Comparison of ENCODE assay signal across 18 mouse cellular contexts in the genomic region with DNA sequence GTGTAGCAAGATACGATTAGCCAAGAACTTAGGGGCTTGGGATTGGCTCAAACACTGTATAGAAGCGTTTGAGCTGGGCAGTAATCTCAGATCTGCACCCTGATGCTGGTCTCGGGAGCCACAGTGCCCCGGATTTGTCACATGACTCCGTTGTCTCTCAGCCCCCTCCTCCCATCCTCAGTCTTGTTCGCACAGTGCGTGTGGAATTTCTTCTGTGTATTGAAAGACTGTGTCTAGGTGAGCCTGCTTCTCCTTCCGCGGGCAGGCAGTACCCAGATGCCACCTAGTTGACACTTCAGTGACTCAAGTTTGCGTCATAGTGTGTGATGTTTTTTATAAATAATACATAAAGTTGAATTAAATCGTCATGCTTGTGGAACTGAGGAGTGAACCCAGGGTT.
DNase-seq lines count a peak whose midpoint lies in the region; ATAC-seq lines count a peak whose summit lies in the region.
"Had no signal": no experiment of that assay in that cellular context is flagged by ENCODE, and none has a peak within 500 bp of the region (broad histone marks: within the 10 kb centered on the region; RNA-seq: fewer than 3 reads in every experiment).

No protein-coding gene starts in this region.

- DNase-seq in hindbrain, embryonic 10.5 days (ENCODE audit: low spot score) = no peak
- DNase-seq in midbrain, embryonic 10.5 days (ENCODE audit: low spot score) = no peak
- DNase-seq in hindbrain, embryonic 14.5 days (ENCODE audit: low spot score) = no peak
- no peak for DNase-seq in adrenal gland, adult 18-20 months (ENCODE audit: low spot score in 2 of 2)
- DNase-seq in layer of hippocampus, postnatal 36 days = no peak
- DNase-seq: adrenal gland, postnatal 10 days; cerebellum, adult 11 months; cerebellum, adult 9-10 months; cerebellum, postnatal 36 days; gastrocnemius, adult 2 months; gastrocnemius, postnatal 25 days; heart, postnatal 10 days; heart, postnatal 4 days had no signal

- H3K4me2 ChIP-seq in hindbrain, embryonic 12.5 days (replicated peaks) = no peak overlapping the region
- H3K4me2 ChIP-seq in midbrain, embryonic 15.5 days = no peak overlapping the region
- H3K4me2 ChIP-seq in hindbrain, embryonic 14.5 days (replicated peaks) = no peak overlapping the region
- H3K4me2 ChIP-seq: embryonic facial prominence, embryonic 13.5 days had no signal

- peaks cover 26% of the 10 kb centered on the region for H3K36me3 ChIP-seq in hindbrain, embryonic 12.5 days
- H3K36me3 ChIP-seq in hindbrain, embryonic 10.5 days = peaks cover 32% of the 10 kb centered on the region
- H3K36me3 ChIP-seq in midbrain, embryonic 15.5 days (replicated peaks) = peaks cover 16% of the 10 kb centered on the region; the same call in 1 of the 2 replicates
- peaks cover 35% of the 10 kb centered on the region for H3K36me3 ChIP-seq in midbrain, embryonic 10.5 days
- H3K36me3 ChIP-seq in hindbrain, embryonic 14.5 days (replicated peaks; ENCODE audit: control insufficient read depth, insufficient read depth) = peaks cover 10% of the 10 kb centered on the region

- H3K27me3 ChIP-seq in hindbrain, embryonic 12.5 days = no peaks in the 10 kb centered on the region
- H3K27me3 ChIP-seq in hindbrain, embryonic 10.5 days (ENCODE audit: insufficient read depth, poor library complexity, severe bottlenecking) = no peaks in the 10 kb centered on the region
- no peaks in the 10 kb centered on the region for H3K27me3 ChIP-seq in midbrain, embryonic 15.5 days (replicated peaks)
- no peaks in the 10 kb centered on the region for H3K27me3 ChIP-seq in midbrain, embryonic 10.5 days (ENCODE audit: low read depth, poor library complexity, severe bottlenecking)
- H3K27me3 ChIP-seq in hindbrain, embryonic 14.5 days (ENCODE audit: control insufficient read depth, insufficient read depth, low read length) = no peaks in the 10 kb centered on the region
- H3K27me3 ChIP-seq: embryonic facial prominence, embryonic 13.5 days had no signal

- peak; percentile 55 for ATAC-seq in hindbrain, embryonic 12.5 days (ENCODE audit: low FRiP score)
- 0 out of 2 replicates have a peak, but pooled peaks have one; percentile 30 for ATAC-seq in midbrain, embryonic 15.5 days (replicated peaks)
- ATAC-seq in hindbrain, embryonic 14.5 days (ENCODE audit: low FRiP score) = peak; percentile 57; the same call in 1 of the 2 replicates
- ATAC-seq: forebrain, embryonic 14.5 days; intestine, embryonic 16.5 days had no signal

- H3K9me3 ChIP-seq in hindbrain, embryonic 12.5 days (replicated peaks) = peaks cover 25% of the 10 kb centered on the region
- H3K9me3 ChIP-seq in hindbrain, embryonic 10.5 days = peaks cover 20% of the 10 kb centered on the region
- H3K9me3 ChIP-seq in midbrain, embryonic 15.5 days = no peaks in the 10 kb centered on the region
- peaks cover 23% of the 10 kb centered on the region for H3K9me3 ChIP-seq in midbrain, embryonic 10.5 days (replicated peaks)
- peaks cover 17% of the 10 kb centered on the region for H3K9me3 ChIP-seq in hindbrain, embryonic 14.5 days (ENCODE audit: control insufficient read depth, low read length)

- WGBS in hindbrain, embryonic 12.5 days = 78% methylated on average over 11 of the region's 11 CpGs
- WGBS in hindbrain, embryonic 10.5 days = 88% methylated on average over 11 of the region's 11 CpGs
- 85% methylated on average over 11 of the region's 11 CpGs for WGBS in midbrain, embryonic 15.5 days
- WGBS in midbrain, embryonic 10.5 days = 90% methylated on average over 11 of the region's 11 CpGs
- WGBS in hindbrain, embryonic 14.5 days = 81% methylated on average over 11 of the region's 11 CpGs

- no peak overlapping the region for H3K4me3 ChIP-seq in hindbrain, embryonic 12.5 days
- no peak overlapping the region for H3K4me3 ChIP-seq in hindbrain, embryonic 10.5 days
- H3K4me3 ChIP-seq in midbrain, embryonic 15.5 days = no peak overlapping the region
- H3K4me3 ChIP-seq in midbrain, embryonic 10.5 days = no peak overlapping the region
- no peak overlapping the region for H3K4me3 ChIP-seq in hindbrain, embryonic 14.5 days (replicated peaks; ENCODE audit: low read length)
- H3K4me3 ChIP-seq: embryonic facial prominence, embryonic 13.5 days; gastrocnemius, adult 2 months had no signal

- H3K4me1 ChIP-seq in hindbrain, embryonic 12.5 days = 0 out of 2 replicates have a peak, but pooled peaks cover 4% of the 10 kb centered on the region
- H3K4me1 ChIP-seq in hindbrain, embryonic 10.5 days (replicated peaks) = peaks cover 14% of the 10 kb centered on the region; the same call in 1 of the 2 replicates
- H3K4me1 ChIP-seq in midbrain, embryonic 15.5 days = no peaks in the 10 kb centered on the region
- no peaks in the 10 kb centered on the region for H3K4me1 ChIP-seq in midbrain, embryonic 10.5 days
- no peaks in the 10 kb centered on the region for H3K4me1 ChIP-seq in hindbrain, embryonic 14.5 days (replicated peaks; ENCODE audit: control insufficient read depth, insufficient read depth, low read length)
- H3K4me1 ChIP-seq: embryonic facial prominence, embryonic 13.5 days had no signal

- no peak overlapping the region for H3K9ac ChIP-seq in hindbrain, embryonic 12.5 days
- no peak overlapping the region for H3K9ac ChIP-seq in midbrain, embryonic 15.5 days
- no peak overlapping the region for H3K9ac ChIP-seq in hindbrain, embryonic 14.5 days
- H3K9ac ChIP-seq: embryonic facial prominence, embryonic 13.5 days had no signal

- H3K27ac ChIP-seq in hindbrain, embryonic 12.5 days = no peak overlapping the region
- no peak overlapping the region for H3K27ac ChIP-seq in hindbrain, embryonic 10.5 days
- H3K27ac ChIP-seq in midbrain, embryonic 15.5 days = no peak overlapping the region
- no peak overlapping the region for H3K27ac ChIP-seq in midbrain, embryonic 10.5 days (replicated peaks)
- H3K27ac ChIP-seq in hindbrain, embryonic 14.5 days = no peak overlapping the region
- H3K27ac ChIP-seq: embryonic facial prominence, embryonic 13.5 days; gastrocnemius, adult 2 months had no signal
